Mouse (Mus musculus): Measurements from ENCODE around the gene Acsm2. TPM values are rescaled to one million over a fixed set of nuclear protein-coding genes. Genes with fewer than 3 reads are reported as not detected.

The Acsm2 gene
- polyA plus RNA-seq, 1 experiment from 2014 or later, result not detected

DNA sequence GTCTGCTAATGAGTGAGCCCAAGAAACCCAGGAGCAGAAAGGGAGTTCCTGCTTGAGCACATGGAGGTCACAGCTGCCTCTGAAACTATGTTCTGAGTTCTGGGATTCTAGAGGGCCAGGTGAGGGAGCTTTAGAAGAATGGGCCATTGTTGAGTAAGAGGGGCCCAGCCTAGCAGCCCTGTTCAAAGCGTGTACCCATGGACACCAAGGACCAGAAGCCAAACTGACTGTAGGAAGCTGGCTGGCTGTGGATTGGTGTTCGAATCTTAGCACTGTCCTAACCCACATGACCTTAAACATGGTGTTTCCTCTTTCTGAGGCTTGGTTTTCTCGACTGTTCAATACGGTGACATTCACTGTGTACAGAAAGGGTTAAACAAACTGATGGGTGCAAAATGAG, 30.8 kb upstream of the Acsm2 start, which contains the start of gene Pdilt:
TSS of gene Pdilt (minus strand) at position 101 of the 400 bp plus-strand sequence.
- WGBS, result 85% methylated on average over 4 of the region's 4 CpGs
- Histone ChIP-seq H3K36me3 (ENCODE audit: control insufficient read depth, insufficient read depth, low read length) (no peaks in the 10 kb centered on the region), H3K4me2 (ENCODE audit: low read depth, low read length) (no peak within 1 kb of the TSS), H3K27ac (ENCODE audit: low read depth, low read length) (no peak within 1 kb of the TSS), H3K27me3 (ENCODE audit: control insufficient read depth, insufficient read depth, low read length) (no peaks in the 10 kb centered on the region), H3K9me3 (ENCODE audit: control insufficient read depth, low read length) (no peaks in the 10 kb centered on the region), H3K4me1 (ENCODE audit: control insufficient read depth, insufficient read depth, low read length) (no peaks in the 10 kb centered on the region), H3K9ac (replicated peaks; ENCODE audit: low read depth, low read length) (no peak within 1 kb of the TSS), H3K4me3 (ENCODE audit: low read depth, low read length) (no peak within 1 kb of the TSS)
- no peak for ATAC-seq (ENCODE audit: low read depth)

DNA sequence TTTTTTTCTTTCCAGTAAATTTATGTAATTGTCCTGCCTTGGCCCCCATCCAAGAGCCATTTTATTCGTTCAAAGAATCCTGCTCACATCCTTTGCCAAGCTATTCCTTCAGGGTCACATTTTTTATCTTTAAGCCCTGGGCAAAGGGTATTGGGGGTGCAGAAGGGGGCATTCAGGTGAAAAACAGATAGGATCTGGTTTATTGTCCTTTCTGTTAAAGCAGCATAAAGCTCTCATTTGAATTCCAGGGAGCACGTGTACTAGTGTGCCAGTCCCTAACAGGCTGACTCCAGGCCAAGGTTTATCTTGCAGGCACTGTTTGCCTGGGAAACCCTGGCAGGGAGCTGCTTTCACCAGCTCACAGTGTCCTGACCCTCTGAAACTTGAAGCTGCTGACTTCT, 28.3 kb upstream of the Acsm2 start:
- H3K27ac ChIP-seq (ENCODE audit: low read depth, low read length), result no peak overlapping the region
- ATAC-seq (ENCODE audit: low read depth), result no peak
- WGBS, result 29% methylated on average over 2 of the region's 2 CpGs
- H3K4me1 ChIP-seq (ENCODE audit: control insufficient read depth, insufficient read depth, low read length), result no peaks in the 10 kb centered on the region
- no peak overlapping the region for H3K4me3 ChIP-seq (ENCODE audit: low read depth, low read length)
- no peaks in the 10 kb centered on the region for H3K9me3 ChIP-seq (ENCODE audit: control insufficient read depth, low read length)
- no peak overlapping the region for H3K9ac ChIP-seq (replicated peaks; ENCODE audit: low read depth, low read length)
- no peak overlapping the region for H3K4me2 ChIP-seq (ENCODE audit: low read depth, low read length)
- H3K27me3 ChIP-seq (ENCODE audit: control insufficient read depth, insufficient read depth, low read length), result no peaks in the 10 kb centered on the region
- H3K36me3 ChIP-seq (ENCODE audit: control insufficient read depth, insufficient read depth, low read length), result no peaks in the 10 kb centered on the region

DNA sequence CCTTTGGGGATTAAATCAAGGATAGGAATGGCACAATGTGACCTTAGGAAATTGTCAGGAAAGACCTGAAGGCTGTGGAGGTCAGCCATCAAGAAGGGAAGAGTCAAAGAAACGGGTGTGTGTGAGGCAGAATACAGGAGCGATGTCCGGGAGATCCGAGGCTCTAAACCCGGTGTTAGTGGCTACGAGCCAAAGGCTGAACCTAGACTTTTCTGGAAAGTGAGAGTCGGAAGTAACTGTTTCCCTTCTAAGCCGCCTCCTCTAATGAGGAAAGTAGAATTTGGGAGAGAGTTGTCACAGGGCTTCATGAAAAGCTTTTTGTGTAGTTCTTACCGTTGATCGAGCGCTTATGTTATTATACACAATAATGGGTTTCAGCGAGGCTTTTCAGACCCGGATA, 27.7 kb upstream of the Acsm2 start:
- Histone ChIP-seq H3K9me3 (ENCODE audit: control insufficient read depth, low read length) (no peaks in the 10 kb centered on the region), H3K4me1 (ENCODE audit: control insufficient read depth, insufficient read depth, low read length) (no peaks in the 10 kb centered on the region), H3K4me2 (ENCODE audit: low read depth, low read length) (no peak overlapping the region), H3K27ac (ENCODE audit: low read depth, low read length) (no peak overlapping the region), H3K36me3 (ENCODE audit: control insufficient read depth, insufficient read depth, low read length) (no peaks in the 10 kb centered on the region), H3K27me3 (ENCODE audit: control insufficient read depth, insufficient read depth, low read length) (no peaks in the 10 kb centered on the region), H3K9ac (replicated peaks; ENCODE audit: low read depth, low read length) (no peak overlapping the region), H3K4me3 (ENCODE audit: low read depth, low read length) (no peak overlapping the region)
- no peak for ATAC-seq (ENCODE audit: low read depth)
- 82% methylated on average over 13 of the region's 13 CpGs for WGBS

DNA sequence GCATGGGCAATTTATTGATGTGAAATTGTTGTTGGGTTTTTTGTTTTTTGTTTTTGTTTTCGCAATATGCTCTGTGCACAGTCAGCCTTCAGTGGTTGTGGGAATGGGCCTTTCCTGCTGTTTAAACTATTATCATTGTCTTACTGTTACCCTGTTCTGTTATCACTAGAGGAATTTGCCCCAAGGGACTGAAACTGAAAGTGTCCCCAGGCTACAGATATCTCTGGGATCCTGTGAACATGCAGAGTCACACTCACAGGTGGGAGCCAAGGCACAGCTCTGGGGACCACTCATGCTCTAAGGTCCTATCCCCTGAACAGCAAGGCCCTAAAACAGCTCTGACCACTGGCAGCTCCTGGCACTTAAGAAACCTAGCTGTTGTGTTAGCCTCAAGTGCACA, 27.0 kb upstream of the Acsm2 start:
- no peak overlapping the region for H3K9ac ChIP-seq (replicated peaks; ENCODE audit: low read depth, low read length)
- no peak overlapping the region for H3K4me3 ChIP-seq (ENCODE audit: low read depth, low read length)
- H3K27me3 ChIP-seq (ENCODE audit: control insufficient read depth, insufficient read depth, low read length), result no peaks in the 10 kb centered on the region
- no peaks in the 10 kb centered on the region for H3K4me1 ChIP-seq (ENCODE audit: control insufficient read depth, insufficient read depth, low read length)
- no peaks in the 10 kb centered on the region for H3K36me3 ChIP-seq (ENCODE audit: control insufficient read depth, insufficient read depth, low read length)
- H3K27ac ChIP-seq (ENCODE audit: low read depth, low read length), result no peak overlapping the region
- no peaks in the 10 kb centered on the region for H3K9me3 ChIP-seq (ENCODE audit: control insufficient read depth, low read length)
- ATAC-seq (ENCODE audit: low read depth), result no peak
- 97% methylated on average over 1 of the region's 1 CpGs for WGBS
- no peak overlapping the region for H3K4me2 ChIP-seq (ENCODE audit: low read depth, low read length)

DNA sequence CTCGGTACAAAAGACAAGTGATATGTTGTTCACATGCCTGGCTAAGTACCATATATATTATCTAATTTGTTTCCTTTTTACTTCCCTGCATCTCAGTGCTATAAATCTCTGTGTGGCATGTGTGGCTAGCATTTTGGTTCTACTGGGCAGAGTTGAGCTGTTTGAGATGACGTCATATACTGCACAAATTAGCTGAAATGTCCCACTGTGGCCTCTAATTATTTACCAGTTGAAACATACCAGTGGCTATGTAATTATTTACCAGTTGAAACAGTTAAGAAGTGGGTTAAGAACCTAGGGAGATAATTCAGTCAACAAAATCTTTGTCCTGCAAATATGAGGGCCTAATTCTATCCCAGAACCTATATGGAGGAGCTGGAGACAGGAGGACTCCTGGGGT, 26.6 kb upstream of the Acsm2 start:
- WGBS, result 40% methylated on average over 2 of the region's 2 CpGs
- Histone ChIP-seq H3K27ac (ENCODE audit: low read depth, low read length) (no peak overlapping the region), H3K27me3 (ENCODE audit: control insufficient read depth, insufficient read depth, low read length) (no peaks in the 10 kb centered on the region), H3K36me3 (ENCODE audit: control insufficient read depth, insufficient read depth, low read length) (no peaks in the 10 kb centered on the region), H3K4me3 (ENCODE audit: low read depth, low read length) (no peak overlapping the region), H3K4me1 (ENCODE audit: control insufficient read depth, insufficient read depth, low read length) (no peaks in the 10 kb centered on the region), H3K9ac (replicated peaks; ENCODE audit: low read depth, low read length) (no peak overlapping the region), H3K9me3 (ENCODE audit: control insufficient read depth, low read length) (no peaks in the 10 kb centered on the region), H3K4me2 (ENCODE audit: low read depth, low read length) (no peak overlapping the region)
- ATAC-seq (ENCODE audit: low read depth), result no peak

DNA sequence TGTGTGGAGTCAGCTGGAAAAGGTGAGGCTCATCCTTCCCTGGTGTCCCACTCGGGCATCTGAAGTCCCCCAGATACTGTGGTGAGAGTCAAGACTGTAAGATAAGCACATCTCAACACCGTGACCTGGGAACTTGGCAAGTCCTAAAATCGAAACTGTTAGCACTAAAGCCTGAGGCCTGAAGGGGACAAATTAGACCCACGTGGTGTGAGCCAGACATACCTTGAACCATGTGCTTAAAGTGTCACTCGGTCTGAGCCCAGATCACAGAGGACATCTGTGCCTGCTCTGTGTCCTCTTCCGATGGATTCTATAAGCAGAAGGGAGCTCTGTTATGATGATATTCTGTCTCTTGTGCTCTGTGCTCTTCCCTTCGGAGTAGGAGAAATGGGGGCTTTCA, 25.5 kb upstream of the Acsm2 start:
- H3K4me3 ChIP-seq (ENCODE audit: low read depth, low read length), result no peak overlapping the region
- no peak for ATAC-seq (ENCODE audit: low read depth)
- no peaks in the 10 kb centered on the region for H3K4me1 ChIP-seq (ENCODE audit: control insufficient read depth, insufficient read depth, low read length)
- no peaks in the 10 kb centered on the region for H3K36me3 ChIP-seq (ENCODE audit: control insufficient read depth, insufficient read depth, low read length)
- H3K27ac ChIP-seq (ENCODE audit: low read depth, low read length), result no peak overlapping the region
- no peaks in the 10 kb centered on the region for H3K27me3 ChIP-seq (ENCODE audit: control insufficient read depth, insufficient read depth, low read length)
- H3K9me3 ChIP-seq (ENCODE audit: control insufficient read depth, low read length), result no peaks in the 10 kb centered on the region
- no peak overlapping the region for H3K4me2 ChIP-seq (ENCODE audit: low read depth, low read length)
- 85% methylated on average over 7 of the region's 7 CpGs for WGBS
- no peak overlapping the region for H3K9ac ChIP-seq (replicated peaks; ENCODE audit: low read depth, low read length)

DNA sequence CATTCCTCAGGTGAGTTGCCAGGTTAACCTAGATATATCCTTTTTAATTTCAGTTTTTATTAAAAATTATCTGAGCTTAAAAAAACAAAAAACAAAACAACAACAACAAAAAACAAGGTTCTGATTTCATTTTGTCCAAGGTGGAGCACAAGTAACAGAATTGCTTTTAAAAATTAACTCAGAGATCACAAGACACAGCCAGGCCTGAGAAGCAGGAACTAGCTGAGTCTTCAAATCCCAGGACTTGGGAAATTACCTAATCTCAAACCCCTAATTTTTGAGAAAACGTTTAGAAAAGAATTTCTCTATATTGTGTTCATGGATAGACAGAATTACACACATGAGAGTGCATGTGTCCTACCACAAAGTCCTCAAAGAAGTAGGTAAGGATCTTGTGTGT, 21.2 kb upstream of the Acsm2 start:
- no peak overlapping the region for H3K9ac ChIP-seq (replicated peaks; ENCODE audit: low read depth, low read length)
- H3K36me3 ChIP-seq (ENCODE audit: control insufficient read depth, insufficient read depth, low read length), result no peaks in the 10 kb centered on the region
- 60% methylated on average over 1 of the region's 1 CpGs for WGBS
- no peaks in the 10 kb centered on the region for H3K4me1 ChIP-seq (ENCODE audit: control insufficient read depth, insufficient read depth, low read length)
- no peak overlapping the region for H3K4me2 ChIP-seq (ENCODE audit: low read depth, low read length)
- H3K4me3 ChIP-seq (ENCODE audit: low read depth, low read length), result no peak overlapping the region
- no peaks in the 10 kb centered on the region for H3K9me3 ChIP-seq (ENCODE audit: control insufficient read depth, low read length)
- no peak for ATAC-seq (ENCODE audit: low read depth)
- H3K27ac ChIP-seq (ENCODE audit: low read depth, low read length), result no peak overlapping the region
- H3K27me3 ChIP-seq (ENCODE audit: control insufficient read depth, insufficient read depth, low read length), result no peaks in the 10 kb centered on the region

DNA sequence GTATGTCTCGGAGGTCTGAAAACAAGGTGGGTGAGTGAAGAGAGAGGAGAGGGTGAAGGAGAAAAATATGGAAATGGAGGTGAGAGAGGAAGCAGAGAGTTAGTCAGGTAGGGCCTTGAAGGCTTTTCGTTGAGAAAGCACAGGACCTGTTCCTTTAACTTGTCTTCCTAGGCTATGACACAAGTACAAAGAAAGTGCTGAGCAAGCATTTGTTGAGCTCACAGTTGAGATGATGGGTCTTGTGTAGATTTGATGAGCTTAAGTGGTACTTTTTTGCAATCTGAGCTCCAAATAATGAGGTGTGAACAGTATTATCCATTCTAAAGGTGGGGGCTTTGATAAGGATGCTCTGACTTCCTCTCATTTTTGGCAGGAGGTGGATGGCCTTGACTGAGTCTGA, 19.8 kb upstream of the Acsm2 start:
- Histone ChIP-seq H3K27me3 (ENCODE audit: control insufficient read depth, insufficient read depth, low read length) (no peaks in the 10 kb centered on the region), H3K9me3 (ENCODE audit: control insufficient read depth, low read length) (no peaks in the 10 kb centered on the region), H3K9ac (replicated peaks; ENCODE audit: low read depth, low read length) (no peak overlapping the region), H3K4me2 (ENCODE audit: low read depth, low read length) (no peak overlapping the region), H3K36me3 (ENCODE audit: control insufficient read depth, insufficient read depth, low read length) (no peaks in the 10 kb centered on the region), H3K27ac (ENCODE audit: low read depth, low read length) (no peak overlapping the region), H3K4me3 (ENCODE audit: low read depth, low read length) (no peak overlapping the region), H3K4me1 (ENCODE audit: control insufficient read depth, insufficient read depth, low read length) (no peaks in the 10 kb centered on the region)
- WGBS, result 78% methylated on average over 2 of the region's 2 CpGs
- ATAC-seq (ENCODE audit: low read depth), result no peak

DNA sequence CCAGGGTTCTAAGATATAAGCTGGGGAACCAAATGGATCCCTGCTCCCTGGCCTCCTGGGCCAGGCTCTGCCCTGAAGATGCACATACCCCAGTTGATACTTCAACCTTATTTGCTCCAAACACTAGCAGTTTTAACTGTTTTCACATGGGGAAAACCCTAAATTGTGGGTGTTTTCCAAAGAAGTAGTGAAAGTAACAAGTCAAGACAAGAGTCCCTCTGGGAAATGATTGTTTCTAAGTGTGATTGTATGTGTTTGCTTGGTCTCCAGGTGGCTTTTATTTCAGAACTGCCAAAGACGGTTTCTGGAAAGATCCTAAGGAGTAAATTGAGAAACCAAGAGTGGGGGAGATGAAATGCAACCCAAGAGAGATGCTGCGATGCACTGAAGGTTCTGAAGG, 11.7 kb upstream of the Acsm2 start:
- 78% methylated on average over 2 of the region's 2 CpGs for WGBS
- ATAC-seq (ENCODE audit: low read depth), result no peak
- H3K4me1 ChIP-seq (ENCODE audit: control insufficient read depth, insufficient read depth, low read length), result no peaks in the 10 kb centered on the region
- no peaks in the 10 kb centered on the region for H3K27me3 ChIP-seq (ENCODE audit: control insufficient read depth, insufficient read depth, low read length)
- no peak overlapping the region for H3K27ac ChIP-seq (ENCODE audit: low read depth, low read length)
- no peak overlapping the region for H3K9ac ChIP-seq (replicated peaks; ENCODE audit: low read depth, low read length)
- no peak overlapping the region for H3K4me2 ChIP-seq (ENCODE audit: low read depth, low read length)
- no peaks in the 10 kb centered on the region for H3K9me3 ChIP-seq (ENCODE audit: control insufficient read depth, low read length)
- no peak overlapping the region for H3K4me3 ChIP-seq (ENCODE audit: low read depth, low read length)
- H3K36me3 ChIP-seq (ENCODE audit: control insufficient read depth, insufficient read depth, low read length), result no peaks in the 10 kb centered on the region

DNA sequence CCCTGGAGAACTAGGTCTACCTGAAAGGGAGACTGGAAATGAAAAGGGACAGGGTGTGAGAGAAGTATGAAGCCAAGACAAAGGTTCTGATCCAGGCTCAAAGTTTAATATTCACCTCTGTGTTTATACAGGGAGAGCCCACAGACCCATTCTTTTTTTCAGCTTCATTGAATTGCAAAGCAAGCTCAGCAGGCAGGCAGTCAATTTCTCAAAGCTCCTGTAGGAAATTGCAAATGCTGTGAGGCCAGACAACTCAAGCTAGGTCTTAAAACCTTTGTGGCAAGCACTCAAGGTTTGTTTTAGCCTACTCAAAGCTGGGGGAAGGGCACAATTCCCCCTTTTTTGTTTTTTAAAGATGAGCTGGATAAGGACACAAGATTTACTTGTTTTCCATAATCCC, 8.6 kb upstream of the Acsm2 start:
- Histone ChIP-seq H3K4me2 (ENCODE audit: low read depth, low read length) (no peak overlapping the region), H3K9ac (replicated peaks; ENCODE audit: low read depth, low read length) (no peak overlapping the region), H3K4me3 (ENCODE audit: low read depth, low read length) (no peak overlapping the region), H3K4me1 (ENCODE audit: control insufficient read depth, insufficient read depth, low read length) (no peaks in the 10 kb centered on the region), H3K27me3 (ENCODE audit: control insufficient read depth, insufficient read depth, low read length) (no peaks in the 10 kb centered on the region), H3K27ac (ENCODE audit: low read depth, low read length) (no peak overlapping the region), H3K9me3 (ENCODE audit: control insufficient read depth, low read length) (no peaks in the 10 kb centered on the region), H3K36me3 (ENCODE audit: control insufficient read depth, insufficient read depth, low read length) (no peaks in the 10 kb centered on the region)
- ATAC-seq (ENCODE audit: low read depth), result no peak
